Mouse (Mus musculus) embryonic facial prominence, embryonic 14.5 days (tissue): ENCODE measurements around the gene Grik3. TPM values are rescaled to one million over a fixed set of nuclear protein-coding genes. Genes with fewer than 3 reads are reported as not detected.

Source experiments
- ATAC-seq: fragments of 200-750 bp; cut with Nextera tagmentation; 2 replicates; pipeline ENCODE4 v1.8.0; 2017; ENCODE audit warnings: low read depth, moderate number of reproducible peaks, moderate TSS enrichment
- DNase-seq: peaks from one replicate; pipeline ENCODE4 v3.0.0-alpha.2; 2015; ENCODE audit warnings: low spot score
- H3K27ac ChIP-seq: fragments of 300-500 bp; sonication (generic); replicated peaks from 2 replicates; pipeline ENCODE4 v1.5.1; 2014; ENCODE audit warnings: low read depth, mild to moderate bottlenecking, low read length, moderate library complexity
- H3K27me3 ChIP-seq: fragments of 300-500 bp; sonication (generic); replicated peaks from 2 replicates; pipeline ENCODE4 v1.6.1; 2014; ENCODE audit warnings: low read length; ENCODE audit not compliant: control insufficient read depth, insufficient read depth
- H3K36me3 ChIP-seq: fragments of 300-500 bp; sonication (generic); 2 replicates; pipeline ENCODE4 v1.6.1; 2014; ENCODE audit warnings: low read length, mixed read lengths; ENCODE audit not compliant: control insufficient read depth, insufficient read depth
- H3K4me1 ChIP-seq: fragments of 300-500 bp; sonication (generic); 2 replicates; pipeline ENCODE4 v1.6.1; 2014; ENCODE audit warnings: antibody characterized with exemption, low read length; ENCODE audit not compliant: control insufficient read depth, insufficient read depth
- H3K4me2 ChIP-seq: fragments of 300-500 bp; sonication (generic); 2 replicates; pipeline ENCODE4 v1.6.1; 2014; ENCODE audit warnings: low read depth, mild to moderate bottlenecking, low read length, moderate library complexity, mixed read lengths
- H3K4me3 ChIP-seq: fragments of 300-500 bp; sonication (generic); 2 replicates; pipeline ENCODE4 v1.5.1; 2014; ENCODE audit warnings: low read depth, mild to moderate bottlenecking, low read length
- H3K9ac ChIP-seq: fragments of 300-500 bp; sonication (generic); 2 replicates; pipeline ENCODE4 v1.6.1; 2014; ENCODE audit warnings: low read depth, mild to moderate bottlenecking, low read length, moderate library complexity, mixed read lengths
- H3K9me3 ChIP-seq: fragments of 300-500 bp; sonication (generic); 2 replicates; pipeline ENCODE4 v1.6.1; 2016; ENCODE audit warnings: low read length; ENCODE audit not compliant: control insufficient read depth
- WGBS: fragments of 180-500 bp; shearing (Covaris S2); extraction: QIAGEN DNeasy Blood & Tissue Kit; methylation state at CpG from one replicate; pipeline ENCODE4 v1.1.7; 2014; 5-methylcytosine and 5-hydroxymethylcytosine counted together
- polyA plus RNA-seq: library from polyadenylated mRNA; unstranded; fragments of >200 nt; fragmentation: Nextera tagmentation; extraction: Ambion mirVana; gene quantifications from 2 replicates; pipeline ENCODE4 v1.2.1, GENCODE M21; 2014

The Grik3 gene
- polyA plus RNA-seq, 1 experiment from 2014 or later = 0.39 TPM

DNA sequence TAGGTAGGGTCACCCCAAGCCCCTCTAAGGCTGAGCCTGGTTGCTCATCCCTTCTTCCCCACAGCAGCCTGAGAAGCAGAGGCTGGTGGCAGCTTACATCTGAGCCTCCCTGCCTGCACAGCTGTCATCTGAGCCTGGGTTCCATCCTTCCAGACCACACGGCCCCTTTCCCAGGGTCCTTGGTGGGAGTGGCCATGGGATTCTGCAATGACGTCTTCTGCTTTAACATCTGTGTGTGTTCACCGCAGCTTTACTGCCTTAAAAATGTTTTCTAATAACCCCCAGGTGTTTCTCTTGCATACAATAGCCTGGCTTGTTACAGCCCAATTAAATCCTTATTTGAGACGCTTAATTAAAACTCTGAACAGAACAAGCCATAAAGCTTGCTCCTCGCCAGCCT, 35.9 kb downstream of the Grik3 start:
- Histone ChIP-seq H3K4me3 (no peak overlapping the region), H3K4me1 (no peaks in the 10 kb centered on the region), H3K9ac (no peak overlapping the region), H3K9me3 (no peaks in the 10 kb centered on the region), H3K4me2 (no peak overlapping the region), H3K36me3 (no peaks in the 10 kb centered on the region), H3K27ac (no peak overlapping the region), H3K27me3 (no peaks in the 10 kb centered on the region)
- WGBS = 25% methylated on average over 5 of the region's 5 CpGs
- no peak for ATAC-seq
- no peak for DNase-seq

DNA sequence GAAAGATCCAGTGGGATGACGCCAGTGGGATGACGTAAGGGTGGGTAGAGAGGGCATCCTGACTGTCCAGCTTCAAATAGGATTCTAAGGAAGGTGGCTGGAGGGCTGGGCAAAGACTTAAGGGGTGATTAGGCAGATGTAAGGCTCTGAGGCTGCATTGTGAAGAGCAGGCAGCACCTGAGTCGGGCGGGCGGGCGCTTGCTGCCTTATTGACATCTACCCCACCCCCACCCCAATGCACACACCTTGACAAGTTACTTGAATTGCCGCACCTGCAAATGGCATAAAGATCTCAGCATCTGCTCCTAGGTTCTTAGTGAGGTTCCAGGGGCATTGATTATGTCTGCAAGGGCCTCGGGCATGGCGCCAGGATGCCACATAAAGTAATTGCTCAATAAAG, 43.5 kb downstream of the Grik3 start:
- Histone ChIP-seq H3K36me3 (no peaks in the 10 kb centered on the region), H3K4me1 (no peaks in the 10 kb centered on the region), H3K4me2 (no peak overlapping the region), H3K27ac (no peak overlapping the region), H3K9me3 (no peaks in the 10 kb centered on the region), H3K27me3 (peaks cover 29% of the 10 kb centered on the region), H3K9ac (no peak overlapping the region), H3K4me3 (no peak overlapping the region)
- no peak for DNase-seq
- WGBS = 32% methylated on average over 8 of the region's 9 CpGs
- no peak for ATAC-seq

DNA sequence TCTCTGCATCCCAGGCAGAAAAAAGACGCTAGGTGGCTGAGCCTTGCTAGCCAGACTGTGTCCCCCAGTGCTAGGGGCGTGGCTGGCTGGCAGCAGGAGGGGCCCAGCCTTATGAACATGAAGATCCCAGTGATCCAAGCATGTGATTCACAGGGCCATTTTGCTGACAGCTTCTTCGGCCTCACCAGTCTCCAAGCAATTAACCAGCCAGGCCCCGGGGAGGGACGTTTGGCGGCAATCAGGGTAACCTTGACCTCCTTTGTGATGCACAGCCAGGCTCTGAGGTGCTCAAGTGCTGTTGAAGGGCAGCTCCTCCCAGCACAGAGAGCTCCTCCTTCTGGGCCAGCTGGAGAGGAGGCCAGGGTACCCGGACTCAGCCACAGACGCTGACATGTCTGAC, 43.9 kb downstream of the Grik3 start:
- Histone ChIP-seq H3K27ac (no peak overlapping the region), H3K27me3 (peaks cover 29% of the 10 kb centered on the region), H3K4me2 (no peak overlapping the region), H3K36me3 (no peaks in the 10 kb centered on the region), H3K4me1 (no peaks in the 10 kb centered on the region), H3K9ac (no peak overlapping the region), H3K9me3 (no peaks in the 10 kb centered on the region), H3K4me3 (no peak overlapping the region)
- WGBS = 7% methylated on average over 8 of the region's 8 CpGs
- DNase-seq = no peak
- no peak for ATAC-seq

DNA sequence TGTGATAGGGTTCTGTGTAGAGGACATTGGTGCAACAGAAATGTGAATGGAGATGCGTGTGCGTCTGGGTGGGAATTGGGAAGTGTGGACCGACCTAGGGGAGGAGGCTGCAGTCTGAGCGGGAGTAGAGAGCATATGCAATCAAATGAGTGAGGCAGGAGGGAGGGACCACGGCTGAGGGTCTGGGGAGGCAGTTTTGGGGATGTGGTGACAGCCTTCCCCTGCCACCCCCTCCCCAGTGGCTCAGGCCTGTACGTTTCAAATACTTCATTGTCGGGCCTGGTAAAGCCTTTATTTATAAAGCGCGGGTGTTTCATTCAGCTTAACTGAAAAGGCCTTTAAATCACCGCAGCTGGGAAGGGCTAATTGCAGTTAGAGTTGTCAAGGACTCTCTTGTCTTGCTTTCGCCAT, 44.5 kb downstream of the Grik3 start:
- 9% methylated on average over 10 of the region's 11 CpGs for WGBS
- Histone ChIP-seq H3K27me3 (peaks cover 29% of the 10 kb centered on the region), H3K36me3 (no peaks in the 10 kb centered on the region), H3K4me3 (no peak overlapping the region), H3K9ac (no peak overlapping the region), H3K9me3 (no peaks in the 10 kb centered on the region), H3K27ac (no peak overlapping the region), H3K4me2 (no peak overlapping the region), H3K4me1 (no peaks in the 10 kb centered on the region)
- no peak for ATAC-seq
- DNase-seq = no peak

DNA sequence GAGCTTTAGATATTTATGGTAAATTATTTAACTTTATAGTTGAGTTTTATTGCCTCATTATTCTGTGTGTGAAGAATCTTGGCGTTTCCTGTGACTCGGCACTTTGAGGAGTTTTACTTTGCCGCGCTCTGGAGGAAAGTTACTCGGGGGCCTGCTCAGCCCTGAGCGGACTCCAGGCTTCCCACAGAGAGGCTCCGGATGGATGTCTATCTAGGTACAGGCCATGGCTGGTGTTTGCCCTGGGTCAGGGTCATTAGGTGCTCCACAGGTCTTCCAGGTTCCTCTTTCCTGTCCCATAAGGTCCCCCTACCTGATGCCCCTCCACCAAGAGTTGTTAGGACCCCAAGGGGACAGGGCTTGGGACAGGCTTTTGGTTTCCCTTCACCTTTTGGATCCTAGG, 45.0 kb downstream of the Grik3 start:
- Histone ChIP-seq H3K27me3 (peaks cover 29% of the 10 kb centered on the region), H3K4me1 (no peaks in the 10 kb centered on the region), H3K9me3 (no peaks in the 10 kb centered on the region), H3K4me2 (no peak overlapping the region), H3K4me3 (no peak overlapping the region), H3K9ac (no peak overlapping the region), H3K27ac (no peak overlapping the region), H3K36me3 (no peaks in the 10 kb centered on the region)
- WGBS = 14% methylated on average over 7 of the region's 7 CpGs
- DNase-seq (no peak), ATAC-seq (no peak)

DNA sequence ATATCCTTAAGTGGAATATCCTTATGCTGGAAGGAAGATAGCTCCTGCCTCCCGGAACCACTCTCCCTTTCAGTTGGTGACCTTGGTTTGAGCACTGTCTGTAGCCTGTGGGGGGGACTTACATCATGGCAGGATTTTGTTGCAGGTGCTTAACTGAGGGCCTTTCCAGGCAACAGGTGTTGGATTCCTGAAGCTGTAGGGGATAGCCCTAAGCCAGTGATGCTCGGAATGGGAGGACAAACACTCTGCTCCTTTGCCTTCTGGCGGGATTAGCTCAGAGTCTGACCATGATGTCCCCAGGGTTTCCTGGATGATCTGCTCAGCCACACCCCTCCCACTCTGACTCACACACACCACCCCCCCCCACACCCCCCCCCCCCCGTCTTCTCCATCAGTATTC, 45.5 kb downstream of the Grik3 start:
- WGBS = 34% methylated on average over 3 of the region's 4 CpGs
- ATAC-seq (no peak), DNase-seq (no peak)
- Histone ChIP-seq H3K36me3 (no peaks in the 10 kb centered on the region), H3K27ac (no peak overlapping the region), H3K4me2 (no peak overlapping the region), H3K27me3 (peaks cover 29% of the 10 kb centered on the region), H3K9me3 (no peaks in the 10 kb centered on the region), H3K4me1 (no peaks in the 10 kb centered on the region), H3K4me3 (no peak overlapping the region), H3K9ac (no peak overlapping the region)

DNA sequence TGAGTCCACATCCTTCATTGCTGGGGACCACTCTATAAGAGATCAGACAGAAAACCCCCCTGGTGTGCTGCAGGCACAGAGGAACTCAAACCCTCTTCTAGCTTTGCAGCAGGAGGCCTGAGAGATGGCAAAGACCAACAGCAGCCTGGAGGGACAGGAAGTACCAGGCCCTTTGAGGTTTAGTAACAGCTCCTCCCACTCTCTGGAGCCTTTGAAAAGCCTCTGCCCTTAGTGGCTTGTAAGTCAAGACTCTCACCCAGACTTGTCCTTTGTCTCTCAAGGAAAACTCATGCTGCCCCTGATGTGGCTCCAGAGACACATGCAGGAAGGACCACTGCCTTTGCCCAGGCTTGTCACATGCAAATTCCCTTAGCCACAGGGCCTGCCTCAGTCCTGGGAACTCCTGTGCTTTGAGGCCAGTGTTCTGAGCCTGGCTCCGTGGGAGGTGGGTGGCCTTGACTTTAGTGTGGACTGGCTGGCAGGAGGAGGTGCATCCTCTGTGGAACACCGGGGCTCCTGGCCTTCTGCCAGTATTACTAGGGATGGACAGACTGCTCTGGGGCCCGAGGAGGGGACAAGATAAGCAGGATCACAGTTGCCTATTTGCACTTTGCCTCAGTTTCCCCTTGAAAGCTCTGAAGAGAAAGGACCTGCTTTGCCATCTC, 47.9 kb downstream of the Grik3 start:
- H3K27me3 ChIP-seq = peaks cover 26% of the 10 kb centered on the region
- no peak overlapping the region for H3K27ac ChIP-seq
- H3K36me3 ChIP-seq = no peaks in the 10 kb centered on the region
- H3K4me3 ChIP-seq = no peak overlapping the region
- H3K9me3 ChIP-seq = no peaks in the 10 kb centered on the region
- no peak for DNase-seq
- no peak overlapping the region for H3K4me2 ChIP-seq
- 39% methylated on average over 3 of the region's 3 CpGs for WGBS
- H3K4me1 ChIP-seq = no peaks in the 10 kb centered on the region
- ATAC-seq = no peak
- H3K9ac ChIP-seq = no peak overlapping the region

DNA sequence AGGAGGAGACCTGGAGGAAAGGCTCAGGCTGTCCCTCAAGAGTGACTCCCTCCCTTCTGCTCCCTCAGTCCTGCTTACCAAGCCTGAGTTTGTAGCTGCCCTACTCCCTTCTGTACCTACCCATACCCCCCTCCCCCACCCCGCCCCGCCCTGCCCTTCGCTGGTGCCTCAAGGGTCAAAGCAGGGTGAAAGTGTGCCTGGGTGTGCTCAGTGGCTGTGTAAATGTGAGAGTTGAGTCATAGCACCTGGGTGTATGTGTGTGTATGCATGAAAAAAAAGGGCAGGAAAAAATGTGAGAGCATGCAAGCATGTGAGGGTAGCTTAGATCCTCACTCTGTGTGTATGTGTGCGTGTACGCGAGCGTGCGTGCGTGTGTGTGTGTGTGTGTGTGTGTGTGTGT, 49.1 kb downstream of the Grik3 start:
- no peak for DNase-seq
- H3K27me3 ChIP-seq = peaks cover 14% of the 10 kb centered on the region
- ATAC-seq = no peak
- no peaks in the 10 kb centered on the region for H3K36me3 ChIP-seq
- no peaks in the 10 kb centered on the region for H3K9me3 ChIP-seq
- H3K4me1 ChIP-seq = no peaks in the 10 kb centered on the region
- no peak overlapping the region for H3K27ac ChIP-seq
- 82% methylated on average over 9 of the region's 9 CpGs for WGBS
- no peak overlapping the region for H3K4me3 ChIP-seq
- no peak overlapping the region for H3K4me2 ChIP-seq
- H3K9ac ChIP-seq = no peak overlapping the region

DNA sequence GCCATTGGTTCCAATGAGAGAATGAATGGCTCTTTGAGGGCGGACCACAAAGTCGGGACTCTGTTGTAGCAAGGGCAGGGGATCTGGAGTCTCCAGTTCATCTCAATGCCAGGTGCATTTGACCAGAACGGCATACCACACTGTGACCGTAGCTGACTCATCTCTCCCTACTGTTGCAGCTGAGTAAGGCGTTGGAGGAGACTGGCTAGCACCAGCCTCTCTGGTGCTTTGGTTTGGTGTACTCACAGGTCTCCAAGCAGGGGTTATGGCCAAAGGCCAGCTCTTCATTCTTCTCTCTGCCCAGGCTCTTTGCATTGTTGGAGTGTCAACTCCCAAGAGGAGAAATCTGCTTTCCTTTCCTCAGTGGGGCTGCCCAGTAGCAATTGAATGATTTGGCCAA, 52.7 kb downstream of the Grik3 start:
- Histone ChIP-seq H3K9me3 (no peaks in the 10 kb centered on the region), H3K4me3 (no peak overlapping the region), H3K4me2 (no peak overlapping the region), H3K27ac (no peak overlapping the region), H3K36me3 (no peaks in the 10 kb centered on the region), H3K4me1 (no peaks in the 10 kb centered on the region), H3K9ac (no peak overlapping the region), H3K27me3 (0 out of 2 replicates have a peak, but pooled peaks cover 5% of the 10 kb centered on the region)
- WGBS = 84% methylated on average over 5 of the region's 5 CpGs
- ATAC-seq (no peak), DNase-seq (no peak)
